Mouse (Mus musculus) brain, embryonic 14.5 days (tissue): ENCODE data around the gene Shb.

Experiments used
- CTCF ChIP-seq: fragments of 200-500 bp; IDR thresholded peaks from 2 replicates; pipeline ENCODE4 v1.5.1; 2012; ENCODE audit warnings: inconsistent platforms, mild to moderate bottlenecking, moderate library complexity, borderline replicate concordance; ENCODE audit not compliant: insufficient read depth, insufficient read length; ENCODE audit errors: extremely low read depth
- POLR2A ChIP-seq: fragments of 200-500 bp; IDR thresholded peaks from 2 replicates; pipeline ENCODE4 v1.6.1; 2012; ENCODE audit warnings: mild to moderate bottlenecking, inconsistent platforms, borderline replicate concordance; ENCODE audit not compliant: poor library complexity, insufficient read depth, insufficient read length, severe bottlenecking; ENCODE audit errors: extremely low read depth

- TF ChIP-seq POLR2A (no peak), CTCF (no peak)
Observed at GRCm38 (mm10) chr4:45493118-45493517, 39.2 kb downstream of the Shb start.
